Mouse (Mus musculus): ENCODE results near the gene Lnpk. TPM values are rescaled to one million over a fixed set of nuclear protein-coding genes. Genes with fewer than 3 reads are reported as not detected.

Gene Lnpk
- polyA plus RNA-seq, 1 experiment from 2014 or later, result 28.9 TPM

GRCm38 (mm10) chr2:74482086-74482485, 97.1 kb downstream of the Lnpk start:
- no peaks in the 10 kb centered on the region for H3K36me3 ChIP-seq (ENCODE audit: control insufficient read depth, insufficient read depth, low read length)
- ATAC-seq (ENCODE audit: insufficient number of reproducible peaks, insufficient read depth, low FRiP score, low read depth), result no peak
- no peaks in the 10 kb centered on the region for H3K27me3 ChIP-seq (ENCODE audit: control insufficient read depth, insufficient read depth, low read length)
- 84% methylated on average over 10 of the region's 10 CpGs for WGBS
- no peak overlapping the region for H3K9ac ChIP-seq (replicated peaks; ENCODE audit: low read depth, low read length)
- H3K4me2 ChIP-seq (replicated peaks; ENCODE audit: low read depth, low read length), result no peak overlapping the region
- H3K9me3 ChIP-seq (ENCODE audit: control insufficient read depth, low read depth, low read length), result no peaks in the 10 kb centered on the region
- H3K4me3 ChIP-seq (ENCODE audit: low read depth, low read length), result no peak overlapping the region
- H3K27ac ChIP-seq (ENCODE audit: low read length), result no peak overlapping the region
- H3K4me1 ChIP-seq (ENCODE audit: control insufficient read depth, insufficient read depth, low read length), result no peaks in the 10 kb centered on the region

Other genes starting within 250 kb of the Lnpk start
- gene Evx2, start 80.1 kb upstream of the Lnpk start, polyA plus RNA-seq (2014; fragmentation: Nextera tagmentation; extraction: Ambion mirVana), result not detected in 2 replicates
- gene Hoxd13, start 88.9 kb upstream of the Lnpk start, polyA plus RNA-seq (2014; fragmentation: Nextera tagmentation; extraction: Ambion mirVana), result not detected in 2 replicates
- not detected in 2 replicates for gene Hoxd12, start 95.6 kb upstream of the Lnpk start, polyA plus RNA-seq (2014; fragmentation: Nextera tagmentation; extraction: Ambion mirVana)
- gene Hoxd11, start 100.1 kb upstream of the Lnpk start, polyA plus RNA-seq (2014; fragmentation: Nextera tagmentation; extraction: Ambion mirVana), result not detected in 2 replicates
- gene Hoxd10, start 112.5 kb upstream of the Lnpk start, polyA plus RNA-seq (2014; fragmentation: Nextera tagmentation; extraction: Ambion mirVana), result 0.14 TPM in 1 of 2 replicates, not detected in the other
- 0.22 and 0.41 TPM in 2 replicates for gene Hoxd9, start 118.3 kb upstream of the Lnpk start, polyA plus RNA-seq (2014; fragmentation: Nextera tagmentation; extraction: Ambion mirVana)
- 2.6 and 2.9 TPM in 2 replicates for gene Hoxd8, start 125.2 kb upstream of the Lnpk start, polyA plus RNA-seq (2014; fragmentation: Nextera tagmentation; extraction: Ambion mirVana)
- 14.5 and 16.2 TPM in 2 replicates for gene Hoxd3, start 132.5 kb upstream of the Lnpk start, polyA plus RNA-seq (2014; fragmentation: Nextera tagmentation; extraction: Ambion mirVana)
- gene Hoxd4, start 132.5 kb upstream of the Lnpk start, polyA plus RNA-seq (2014; fragmentation: Nextera tagmentation; extraction: Ambion mirVana), result 0.81 and 0.87 TPM in 2 replicates
- gene Gm28230, start 147.3 kb upstream of the Lnpk start, polyA plus RNA-seq (2014; fragmentation: Nextera tagmentation; extraction: Ambion mirVana), result 0.10 TPM in 1 of 2 replicates, not detected in the other
- gene Hoxd1, start 183.5 kb upstream of the Lnpk start, polyA plus RNA-seq (2014; fragmentation: Nextera tagmentation; extraction: Ambion mirVana), result 0.13 TPM in 1 of 2 replicates, not detected in the other
- 117 and 120 TPM in 2 replicates for gene Mtx2, start 246.4 kb upstream of the Lnpk start, polyA plus RNA-seq (2014; fragmentation: Nextera tagmentation; extraction: Ambion mirVana)